Mouse (Mus musculus) olfactory bulb, adult 2 months (tissue): ENCODE measurements around the gene Cfap157. TPM values are rescaled to one million over a fixed set of nuclear protein-coding genes. Genes with fewer than 3 reads are reported as not detected.
A peak's percentile ranks its signal among the peaks of the same experiment; 100 is the strongest.

Experiments
- H3K27ac ChIP-seq: fragments of 200-500 bp; 2 replicates; pipeline ENCODE4 v1.5.1; 2012; ENCODE audit warnings: low read depth, low read length; ENCODE audit not compliant: insufficient read depth
- H3K4me1 ChIP-seq: fragments of 200-500 bp; 2 replicates; pipeline ENCODE4 v1.6.1; 2012; ENCODE audit warnings: low read length; ENCODE audit not compliant: control insufficient read depth, insufficient read depth
- H3K4me3 ChIP-seq: fragments of 200-500 bp; 2 replicates; pipeline ENCODE4 v1.5.1; 2012; ENCODE audit warnings: mild to moderate bottlenecking, low read depth, low read length, moderate library complexity; ENCODE audit not compliant: insufficient read depth
- CTCF ChIP-seq: fragments of 200-500 bp; IDR thresholded peaks from 2 replicates; pipeline ENCODE4 v1.5.1; 2012; ENCODE audit warnings: low read depth, mild to moderate bottlenecking, low read length, moderate library complexity; ENCODE audit not compliant: insufficient read depth
- POLR2A ChIP-seq: fragments of 200-500 bp; IDR thresholded peaks from 2 replicates; pipeline ENCODE4 v1.6.1; 2012; ENCODE audit warnings: mild to moderate bottlenecking, low read depth, low read length, moderate library complexity; ENCODE audit not compliant: insufficient read depth
- WGBS: fragments of 180-500 bp; shearing (Covaris S2); methylation state at CpG from one replicate; pipeline ENCODE4 v1.1.7; 2018; 5-methylcytosine and 5-hydroxymethylcytosine counted together
- polyA plus RNA-seq: library from polyadenylated mRNA; stranded (reverse); fragments of >200 nt; gene quantifications from 2 replicates; pipeline ENCODE4 v1.2.4, GENCODE M21; 2012; ENCODE audit warnings: low replicate concordance; ENCODE audit not compliant: missing spikeins, insufficient read depth, insufficient read length

Gene Cfap157
- polyA plus RNA-seq, 1 experiment = not detected

DNA sequence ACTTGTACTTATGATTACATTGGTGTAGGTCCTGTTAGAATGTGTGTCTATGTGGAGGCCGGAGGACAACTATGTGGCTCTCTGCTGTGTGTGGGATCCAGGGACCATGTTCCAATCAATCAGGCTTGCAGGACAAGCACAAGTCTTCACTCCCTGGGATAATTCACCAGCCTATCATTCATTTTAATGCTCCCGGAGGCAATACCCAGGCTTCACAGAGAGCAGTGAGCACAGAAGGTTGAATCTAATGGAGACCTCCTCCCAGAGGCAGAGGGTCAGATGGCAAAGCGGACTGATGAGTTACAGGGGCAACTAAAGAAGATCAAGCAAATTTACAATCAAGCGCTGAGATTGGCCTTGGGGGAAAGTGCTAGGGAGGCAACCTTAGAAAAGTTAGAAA is 54.7 kb downstream of the Cfap157 start:
- 93% methylated on average over 4 of the region's 4 CpGs for WGBS
- TF ChIP-seq POLR2A = no peak
- TF ChIP-seq CTCF = no peak

DNA sequence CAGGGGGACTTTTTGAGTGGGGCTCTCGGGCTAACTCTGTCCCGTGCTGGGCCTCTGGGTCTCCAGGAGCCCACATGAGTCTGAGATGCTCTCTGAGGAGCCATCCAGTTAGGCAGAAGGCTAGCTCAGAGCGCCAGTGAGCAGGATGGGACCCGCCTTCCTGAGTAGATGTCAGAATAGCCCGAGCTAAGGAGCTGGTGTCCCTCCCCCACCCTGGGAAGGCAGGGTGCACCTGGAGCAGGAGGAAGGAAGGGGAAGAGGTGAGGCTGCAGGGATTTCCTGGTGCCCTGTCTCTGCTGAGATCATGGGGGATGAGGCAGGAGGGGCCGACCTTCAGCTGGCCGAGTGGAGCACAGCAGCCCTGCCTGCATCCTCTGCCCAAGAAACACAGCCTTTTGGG is 55.8 kb downstream of the Cfap157 start:
- WGBS = 67% methylated on average over 7 of the region's 7 CpGs
- Histone ChIP-seq H3K4me1 (peaks cover 3% of the 10 kb centered on the region; the same call in 1 of the 2 replicates), H3K4me3 (0 out of 2 replicates have a peak overlapping the region, but pooled peaks have one; percentile 9), H3K27ac (no peak overlapping the region)
- TF ChIP-seq CTCF (no peak), POLR2A (no peak)

More for the DNA sequence above, 54.7 kb downstream of the Cfap157 start:
- Histone ChIP-seq H3K4me1 (peaks cover 3% of the 10 kb centered on the region; the same call in 1 of the 2 replicates), H3K27ac (no peak overlapping the region), H3K4me3 (no peak overlapping the region)

DNA sequence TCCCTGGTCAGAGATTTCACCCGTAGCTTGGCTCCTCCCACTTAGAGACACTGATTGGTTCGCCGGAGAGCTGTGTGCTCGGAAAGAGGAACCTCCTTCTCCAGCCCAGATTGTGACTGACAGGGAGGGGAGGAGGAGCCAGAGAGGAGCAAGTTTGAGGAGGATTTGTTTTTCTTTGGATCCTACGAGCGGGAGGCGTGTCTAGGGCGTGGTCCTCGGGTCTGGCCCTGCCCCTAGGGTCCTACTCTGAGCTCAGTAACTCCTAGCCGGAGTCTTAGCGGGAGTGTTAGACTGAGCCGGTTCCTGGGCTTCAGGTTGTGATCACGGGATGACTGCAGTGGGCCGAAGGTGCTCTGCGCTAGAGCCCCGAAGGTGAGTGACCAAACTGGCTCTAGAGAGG is 56.8 kb downstream of the Cfap157 start:
- WGBS = 4% methylated on average over 16 of the region's 16 CpGs
- no peak overlapping the region for H3K27ac ChIP-seq
- peaks cover 3% of the 10 kb centered on the region; the same call in 1 of the 2 replicates for H3K4me1 ChIP-seq
- TF ChIP-seq CTCF (no peak), POLR2A (no peak)
- H3K4me3 ChIP-seq = peak overlapping the region; percentile 27

Other genes starting within 250 kb of the Cfap157 start
- not detected in 2 replicates for gene Fam102a, start 249.1 kb downstream of the Cfap157 start, polyA plus RNA-seq
- gene Dpm2, start 213.6 kb downstream of the Cfap157 start, polyA plus RNA-seq = not detected in 2 replicates
- not detected in 2 replicates for gene Pip5kl1, start 209.6 kb downstream of the Cfap157 start, polyA plus RNA-seq
- gene 9430097D07Rik, start 208.7 kb downstream of the Cfap157 start, polyA plus RNA-seq = not detected in 2 replicates
- not detected in 2 replicates for gene St6galnac4, start 197.3 kb downstream of the Cfap157 start, polyA plus RNA-seq
- not detected in 2 replicates for gene St6galnac6, start 184.7 kb downstream of the Cfap157 start, polyA plus RNA-seq
- not detected in 2 replicates for gene Ak1, start 162.7 kb downstream of the Cfap157 start, polyA plus RNA-seq
- gene Eng, start 137.8 kb downstream of the Cfap157 start, polyA plus RNA-seq = not detected in 2 replicates
- not detected in 2 replicates for gene Fpgs, start 80.3 kb downstream of the Cfap157 start, polyA plus RNA-seq
- gene Cdk9, start 71.4 kb downstream of the Cfap157 start, polyA plus RNA-seq = 509 TPM in 1 of 2 replicates, not detected in the other
- gene Sh2d3c, start 63.4 kb downstream of the Cfap157 start, polyA plus RNA-seq = not detected in 2 replicates
- not detected in 2 replicates for gene 6330409D20Rik, start 43.4 kb downstream of the Cfap157 start, polyA plus RNA-seq
- gene Tor2a, start 27.2 kb downstream of the Cfap157 start, polyA plus RNA-seq = not detected in 2 replicates
- gene Ttc16, start 8.8 kb downstream of the Cfap157 start, polyA plus RNA-seq = not detected in 2 replicates
- gene Ptrh1, start 8.6 kb downstream of the Cfap157 start, polyA plus RNA-seq = not detected in 2 replicates
- 182 and 623 TPM in 2 replicates for gene Stxbp1, start 62.8 kb upstream of the Cfap157 start, polyA plus RNA-seq
- gene Fam129b, start 91.7 kb upstream of the Cfap157 start, polyA plus RNA-seq = not detected in 2 replicates
- gene Rpl12, start 177.1 kb upstream of the Cfap157 start, polyA plus RNA-seq = not detected in 2 replicates
- gene Lrsam1, start 177.2 kb upstream of the Cfap157 start, polyA plus RNA-seq = not detected in 2 replicates
- not detected in 2 replicates for gene Slc2a8, start 197.7 kb upstream of the Cfap157 start, polyA plus RNA-seq